Mouse (Mus musculus): ENCODE data around the gene Acadvl.

Gene Acadvl

GRCm38 (mm10) chr11:70001865-70002264 lies 13.3 kb downstream of the Acadvl start:
- no peak for DNase-seq (ENCODE audit: low spot score)

GRCm38 (mm10) chr11:70001159-70001558 lies 14.1 kb downstream of the Acadvl start:
- DNase-seq (ENCODE audit: low spot score), result no peak

GRCm38 (mm10) chr11:70000396-70000898 lies 14.8 kb downstream of the Acadvl start, which contains the start of gene Dvl2:
Gene Dvl2 (plus strand): TSS chr11:70000595.
- peak; percentile 90 for DNase-seq (ENCODE audit: low spot score)

GRCm38 (mm10) chr11:69999666-70000065 lies 15.5 kb downstream of the Acadvl start:
- DNase-seq (ENCODE audit: low spot score), result no peak

GRCm38 (mm10) chr11:69998567-69999491 lies 16.4 kb downstream of the Acadvl start:
- DNase-seq (ENCODE audit: low spot score), result no peak

- peak; percentile 78 for DNase-seq (ENCODE audit: low spot score)
Observed at GRCm38 (mm10) chr11:69997070-69997509, 18.1 kb downstream of the Acadvl start.

- no peak for DNase-seq (ENCODE audit: low spot score)
Observed at GRCm38 (mm10) chr11:69996161-69997061, 18.8 kb downstream of the Acadvl start.

GRCm38 (mm10) chr11:69995391-69995960 lies 19.7 kb downstream of the Acadvl start, which contains the start of gene Phf23:
Gene Phf23 (plus strand): TSS chr11:69995777.
- peak; percentile 97 for DNase-seq (ENCODE audit: low spot score)

GRCm38 (mm10) chr11:69994401-69995090 lies 20.7 kb downstream of the Acadvl start:
- DNase-seq (ENCODE audit: low spot score), result no peak

GRCm38 (mm10) chr11:69992932-69993331 lies 22.3 kb downstream of the Acadvl start:
- DNase-seq (ENCODE audit: low spot score), result no peak

GRCm38 (mm10) chr11:69992396-69992795 lies 22.8 kb downstream of the Acadvl start:
- DNase-seq (ENCODE audit: low spot score), result no peak

GRCm38 (mm10) chr11:69991711-69992110 lies 23.5 kb downstream of the Acadvl start:
- DNase-seq (ENCODE audit: low spot score), result no peak

- peak; percentile 97 for DNase-seq (ENCODE audit: low spot score)
Observed at GRCm38 (mm10) chr11:69990850-69991691, 24.1 kb downstream of the Acadvl start, which contains the start of gene Gabarap. Gene Gabarap (plus strand): TSS chr11:69991143.

- no peak for DNase-seq (ENCODE audit: low spot score)
Observed at GRCm38 (mm10) chr11:69989949-69990348, 25.3 kb downstream of the Acadvl start.

GRCm38 (mm10) chr11:69984431-69984830 lies 30.8 kb downstream of the Acadvl start:
- DNase-seq (ENCODE audit: low spot score), result peak; percentile 2

GRCm38 (mm10) chr11:69983377-69983776 lies 31.8 kb downstream of the Acadvl start:
- no peak for DNase-seq (ENCODE audit: low spot score)

- no peak for DNase-seq (ENCODE audit: low spot score)
Observed at GRCm38 (mm10) chr11:69982877-69983276, 32.3 kb downstream of the Acadvl start.

- DNase-seq (ENCODE audit: low spot score), result no peak
Observed at GRCm38 (mm10) chr11:69982225-69982624, 33.0 kb downstream of the Acadvl start, which contains the start of gene Elp5. Gene Elp5 (minus strand): TSS chr11:69982517.

- DNase-seq (ENCODE audit: low spot score), result no peak
Observed at GRCm38 (mm10) chr11:69981141-69981762, 34.0 kb downstream of the Acadvl start, which contains the start of gene Ctdnep1. Gene Ctdnep1 (plus strand): TSS chr11:69981156.
